Mouse (Mus musculus): Measurements from ENCODE around the gene Rhd. TPM values are rescaled to one million over a fixed set of nuclear protein-coding genes. Genes with fewer than 3 reads are reported as not detected.

The Rhd gene
- polyA plus RNA-seq, 1 experiment from 2014 or later = 24.2 TPM

DNA sequence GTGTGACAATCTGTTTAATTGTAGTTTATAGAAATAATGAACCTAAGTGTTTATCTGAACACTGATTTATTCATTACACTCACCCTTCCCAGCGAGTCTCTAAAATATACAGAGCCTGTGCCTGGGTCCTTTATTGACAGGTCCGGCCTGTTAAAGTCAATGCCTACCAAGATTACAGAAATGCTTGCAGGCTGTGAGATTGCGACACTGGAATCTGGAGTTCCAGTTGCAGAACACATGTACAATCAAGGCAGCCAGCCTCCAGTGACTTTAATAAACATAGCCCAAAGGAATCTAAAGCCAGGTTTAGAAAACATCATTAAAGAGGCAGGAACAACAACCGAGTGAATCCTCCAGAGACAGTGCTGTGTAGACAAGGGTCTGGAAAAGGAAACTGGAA lies 16.7 kb upstream of the Rhd start:
- DNase-seq (ENCODE audit: low spot score) = no peak
- H3K27ac ChIP-seq = no peak overlapping the region
- no peaks in the 10 kb centered on the region for H3K9me3 ChIP-seq
- H3K27me3 ChIP-seq (ENCODE audit: insufficient read depth, poor library complexity, severe bottlenecking) = no peaks in the 10 kb centered on the region
- H3K36me3 ChIP-seq = no peaks in the 10 kb centered on the region
- 78% methylated on average over 4 of the region's 4 CpGs for WGBS
- H3K4me3 ChIP-seq = no peak overlapping the region
- peaks cover 13% of the 10 kb centered on the region for H3K4me1 ChIP-seq

DNA sequence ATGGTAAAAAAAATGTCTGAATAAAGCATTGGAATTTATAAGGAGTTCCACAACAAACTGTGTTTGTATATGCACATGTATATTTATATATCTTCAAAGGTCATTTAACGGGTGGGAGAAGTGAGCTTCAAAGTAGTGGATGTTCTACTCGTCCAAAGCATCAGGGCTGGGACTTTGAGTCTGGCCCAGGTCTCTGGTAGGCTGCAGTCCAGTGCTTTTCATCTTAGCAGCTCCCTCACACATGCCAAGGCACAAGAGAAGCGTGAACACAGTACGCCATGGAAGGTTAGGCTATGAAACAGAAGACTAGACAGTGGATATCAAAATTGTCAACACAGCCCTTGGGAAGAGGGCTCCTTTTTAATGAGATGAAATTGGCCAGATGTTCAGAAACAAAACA lies 13.8 kb upstream of the Rhd start:
- Histone ChIP-seq H3K4me3 (no peak overlapping the region), H3K27me3 (ENCODE audit: insufficient read depth, poor library complexity, severe bottlenecking) (peaks cover 10% of the 10 kb centered on the region; the same call in 1 of the 2 replicates), H3K9me3 (no peaks in the 10 kb centered on the region), H3K36me3 (no peaks in the 10 kb centered on the region), H3K4me1 (peaks cover 15% of the 10 kb centered on the region), H3K27ac (no peak overlapping the region)
- WGBS = 86% methylated on average over 4 of the region's 4 CpGs
- no peak for DNase-seq (ENCODE audit: low spot score)

DNA sequence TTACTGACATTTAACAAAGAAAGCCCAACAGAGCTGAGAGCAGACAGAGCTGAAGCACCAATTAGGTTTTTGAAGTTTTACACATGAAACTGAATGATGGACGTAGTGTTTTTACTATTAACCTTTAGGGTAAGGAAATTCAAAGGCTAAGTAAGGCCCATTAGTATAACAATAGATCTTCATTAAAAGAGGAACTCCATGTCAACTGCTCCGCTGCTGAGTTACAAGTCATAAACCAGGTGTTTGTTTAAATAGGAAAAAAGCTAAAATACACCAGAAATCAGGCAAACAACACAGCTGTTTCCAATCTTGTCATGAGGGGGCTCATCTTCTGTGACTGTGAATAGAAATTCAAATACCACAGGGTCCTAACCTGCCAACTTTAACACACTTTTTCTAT lies 13.1 kb upstream of the Rhd start:
- no peak overlapping the region for H3K27ac ChIP-seq
- peaks cover 19% of the 10 kb centered on the region for H3K4me1 ChIP-seq
- no peaks in the 10 kb centered on the region for H3K36me3 ChIP-seq
- peak overlapping the region; percentile 99 for H3K4me3 ChIP-seq
- no peak for DNase-seq (ENCODE audit: low spot score)
- WGBS = 78% methylated on average over 2 of the region's 2 CpGs
- H3K9me3 ChIP-seq = no peaks in the 10 kb centered on the region
- H3K27me3 ChIP-seq (ENCODE audit: insufficient read depth, poor library complexity, severe bottlenecking) = peaks cover 16% of the 10 kb centered on the region

DNA sequence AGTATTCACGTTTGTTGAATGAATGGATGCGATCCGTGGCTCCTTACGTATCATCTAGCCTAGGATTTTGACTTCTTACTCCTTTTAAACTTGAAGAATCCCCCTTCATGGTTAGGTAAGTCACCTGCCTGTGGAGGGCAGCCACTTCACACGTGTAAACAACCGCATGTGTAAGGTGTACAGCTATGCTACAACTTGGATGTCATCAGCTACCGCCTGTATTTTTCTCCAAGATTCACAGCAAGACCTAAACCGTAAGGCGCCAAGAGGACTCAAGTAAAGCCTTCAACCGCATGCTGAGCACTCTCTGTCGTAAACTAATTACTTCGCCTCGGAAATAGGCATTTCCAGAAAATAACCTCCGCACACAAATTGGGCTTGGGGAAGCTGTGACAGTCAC lies 12.5 kb upstream of the Rhd start:
- Histone ChIP-seq H3K4me3 (peak overlapping the region; percentile 99), H3K9me3 (no peaks in the 10 kb centered on the region), H3K27me3 (ENCODE audit: insufficient read depth, poor library complexity, severe bottlenecking) (peaks cover 22% of the 10 kb centered on the region), H3K36me3 (no peaks in the 10 kb centered on the region), H3K27ac (no peak overlapping the region), H3K4me1 (peaks cover 25% of the 10 kb centered on the region)
- DNase-seq (ENCODE audit: low spot score) = no peak
- 21% methylated on average over 14 of the region's 14 CpGs for WGBS

DNA sequence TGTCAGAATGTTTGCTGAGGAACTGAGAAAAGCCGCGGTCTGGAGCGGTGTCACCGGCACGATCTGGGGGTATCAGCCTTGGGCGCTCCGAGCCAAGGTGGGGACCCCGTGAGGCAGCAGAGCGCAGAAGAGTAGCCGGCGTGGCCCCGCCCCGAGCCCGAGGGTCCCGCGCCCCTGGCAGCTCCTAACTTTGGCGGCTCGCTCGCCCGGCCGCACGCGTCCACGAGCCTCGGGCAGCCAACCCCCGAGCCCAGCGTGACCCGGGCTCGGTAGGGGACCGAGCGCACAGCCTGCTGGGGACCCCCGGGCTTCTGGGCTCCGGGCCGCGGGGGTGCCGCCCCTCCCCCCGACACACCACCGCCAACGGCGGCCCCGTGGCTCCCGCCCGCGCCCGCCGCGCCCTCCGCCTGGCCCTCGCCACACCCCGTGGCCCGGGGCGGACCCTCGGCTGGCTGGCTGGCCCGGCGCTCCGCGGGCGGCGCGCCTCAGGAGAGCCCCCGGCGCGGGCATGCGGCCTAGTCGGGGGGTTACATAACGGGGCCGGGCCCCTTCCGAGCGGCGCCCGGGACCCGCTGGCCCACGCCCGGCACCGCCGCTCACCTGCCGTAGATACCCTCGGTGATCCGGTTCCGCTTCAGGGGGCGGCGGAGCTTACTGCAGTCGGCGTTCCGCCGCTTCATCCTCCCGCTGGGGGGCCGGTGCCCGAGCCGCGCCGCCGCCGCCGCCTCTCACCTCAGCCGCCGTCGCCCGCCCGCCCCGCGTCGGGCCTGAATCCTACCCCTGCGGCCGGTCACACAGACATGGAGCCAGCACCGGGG lies 11.7 kb upstream of the Rhd start:
- no peaks in the 10 kb centered on the region for H3K9me3 ChIP-seq
- H3K27ac ChIP-seq = peak overlapping the region; percentile 98
- under 1% methylated on average over 102 of the region's 106 CpGs for WGBS
- peaks cover 25% of the 10 kb centered on the region for H3K27me3 ChIP-seq (ENCODE audit: insufficient read depth, poor library complexity, severe bottlenecking)
- H3K4me1 ChIP-seq = peaks cover 25% of the 10 kb centered on the region
- peak overlapping the region; percentile 99 for H3K4me3 ChIP-seq
- peak; percentile 85 for DNase-seq (ENCODE audit: low spot score)
- no peaks in the 10 kb centered on the region for H3K36me3 ChIP-seq

DNA sequence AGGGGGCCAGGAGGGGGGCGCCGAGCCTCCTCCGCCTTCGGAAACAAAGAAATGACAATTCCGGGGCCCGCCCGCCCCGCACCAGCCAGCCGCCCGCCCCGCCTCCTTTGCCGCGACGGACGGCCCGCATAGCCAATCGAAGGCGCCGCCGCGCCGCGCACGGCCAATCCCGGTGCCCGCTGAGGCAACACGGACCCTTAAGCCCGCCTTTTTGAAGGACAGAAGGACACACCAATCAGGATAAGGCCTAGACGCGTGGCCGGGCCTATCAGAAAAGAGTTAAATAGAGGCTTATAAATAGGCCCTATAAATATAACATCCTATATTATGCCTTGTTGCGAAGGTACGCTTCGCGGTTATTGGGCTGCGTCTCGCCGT lies 11.1 kb upstream of the Rhd start, which contains the start of gene Maco1:
Maco1 (minus strand) TSS at position 87 of the 378 bp plus-strand sequence.
- peak; percentile 99 for DNase-seq (ENCODE audit: low spot score)
- under 1% methylated on average over 38 of the region's 38 CpGs for WGBS
- H3K4me1 ChIP-seq = peaks cover 25% of the 10 kb centered on the region
- peak within 1 kb of the TSS; percentile 99 for H3K4me3 ChIP-seq
- no peaks in the 10 kb centered on the region for H3K36me3 ChIP-seq
- peak within 1 kb of the TSS; percentile 98 for H3K27ac ChIP-seq
- peaks cover 25% of the 10 kb centered on the region for H3K27me3 ChIP-seq (ENCODE audit: insufficient read depth, poor library complexity, severe bottlenecking)
- no peaks in the 10 kb centered on the region for H3K9me3 ChIP-seq

DNA sequence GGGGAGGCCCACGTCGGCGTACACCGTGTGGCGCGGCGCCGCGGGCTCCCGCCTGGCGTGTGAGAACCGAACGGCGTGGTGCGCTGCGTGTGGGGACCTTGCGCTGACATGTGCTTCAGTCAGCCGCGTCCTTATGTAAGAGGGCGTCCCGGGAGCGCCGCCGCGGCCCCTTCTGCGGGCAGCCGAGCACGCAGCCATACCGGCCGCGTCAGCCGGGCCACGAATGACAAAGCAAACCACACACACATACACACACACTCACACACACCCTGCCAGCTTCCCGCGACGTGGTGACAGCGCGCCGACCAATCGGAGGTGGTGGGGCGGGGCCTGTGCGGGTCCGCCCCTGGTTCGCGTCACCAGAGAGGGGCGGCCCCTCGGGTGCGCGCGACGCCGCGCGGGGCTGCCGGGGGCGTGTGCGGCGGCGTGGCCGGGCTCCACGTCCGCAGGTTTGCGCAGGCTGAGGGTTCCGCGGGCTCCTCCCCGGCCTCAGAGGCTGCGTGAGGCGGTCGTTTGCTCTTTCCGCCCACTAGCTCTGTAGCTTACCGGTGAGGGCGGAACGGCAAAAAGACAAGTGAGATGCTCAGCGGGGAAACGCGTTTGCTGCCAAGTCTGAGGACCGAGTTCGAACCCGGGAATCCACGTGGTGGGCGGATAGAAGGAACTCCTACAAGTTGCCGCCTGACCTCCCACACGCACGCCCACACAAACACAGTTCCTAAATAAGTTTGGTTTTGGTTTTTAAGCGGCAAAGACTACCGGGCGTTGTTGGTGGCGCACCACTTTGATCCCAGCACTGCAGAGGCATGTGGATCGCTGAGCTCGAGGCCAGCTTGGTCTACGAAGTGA lies 10.5 kb upstream of the Rhd start:
- Histone ChIP-seq H3K4me3 (peak overlapping the region; percentile 99), H3K4me1 (peaks cover 25% of the 10 kb centered on the region), H3K9me3 (no peaks in the 10 kb centered on the region), H3K27me3 (ENCODE audit: insufficient read depth, poor library complexity, severe bottlenecking) (peaks cover 25% of the 10 kb centered on the region), H3K27ac (peak overlapping the region; percentile 98), H3K36me3 (no peaks in the 10 kb centered on the region)
- WGBS = 1% methylated on average over 91 of the region's 91 CpGs
- DNase-seq (ENCODE audit: low spot score) = peak; percentile 96

DNA sequence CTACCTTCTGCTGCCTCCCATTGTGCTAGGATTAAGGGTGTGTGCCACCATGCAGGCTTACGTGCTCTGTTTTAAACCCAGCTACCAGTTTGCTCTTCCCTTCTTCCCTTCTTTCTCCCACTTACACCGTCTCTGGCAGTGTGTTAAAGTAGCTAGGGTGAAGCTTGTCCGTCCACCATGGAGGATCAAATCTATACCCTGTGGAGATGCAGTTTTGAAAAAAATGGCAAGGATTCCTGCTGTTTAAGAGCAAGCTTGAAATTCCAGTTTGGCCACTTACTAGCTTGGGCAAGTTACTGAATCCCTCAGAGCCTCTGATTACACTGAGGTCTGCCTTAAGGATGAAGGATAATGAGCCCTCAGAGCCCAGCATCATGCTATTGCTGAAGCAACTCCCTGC lies 9.0 kb upstream of the Rhd start:
- Histone ChIP-seq H3K36me3 (no peaks in the 10 kb centered on the region), H3K9me3 (no peaks in the 10 kb centered on the region), H3K27ac (0 out of 2 replicates have a peak overlapping the region, but pooled peaks have one; percentile 16), H3K27me3 (ENCODE audit: insufficient read depth, poor library complexity, severe bottlenecking) (peaks cover 25% of the 10 kb centered on the region), H3K4me1 (peaks cover 25% of the 10 kb centered on the region), H3K4me3 (no peak overlapping the region)
- WGBS = 65% methylated on average over 3 of the region's 3 CpGs
- DNase-seq (ENCODE audit: low spot score) = peak; percentile 63

DNA sequence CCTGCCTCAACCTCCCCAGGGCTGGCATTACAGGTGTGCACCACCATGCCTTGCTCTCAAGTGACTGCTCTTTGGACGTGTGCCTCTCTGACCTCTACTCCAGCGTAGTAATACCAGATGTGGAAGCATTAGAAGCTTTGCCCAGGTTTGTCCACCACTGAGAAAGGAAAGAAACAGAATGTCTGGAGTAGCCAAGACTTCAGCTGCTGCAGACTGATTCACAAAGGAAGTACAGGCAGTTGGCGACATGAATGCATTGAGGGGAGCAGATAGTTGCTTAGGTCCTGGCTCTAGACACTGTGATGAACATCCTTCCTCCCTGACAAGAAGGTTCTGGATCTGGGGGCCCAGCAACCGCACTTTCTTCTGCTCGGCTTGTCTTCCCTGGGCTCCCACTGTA lies 8.3 kb upstream of the Rhd start:
- 44% methylated on average over 5 of the region's 5 CpGs for WGBS
- no peak overlapping the region for H3K27ac ChIP-seq
- peaks cover 25% of the 10 kb centered on the region for H3K4me1 ChIP-seq
- H3K4me3 ChIP-seq = no peak overlapping the region
- no peaks in the 10 kb centered on the region for H3K9me3 ChIP-seq
- DNase-seq (ENCODE audit: low spot score) = peak; percentile 66
- H3K27me3 ChIP-seq (ENCODE audit: insufficient read depth, poor library complexity, severe bottlenecking) = peaks cover 25% of the 10 kb centered on the region
- no peaks in the 10 kb centered on the region for H3K36me3 ChIP-seq

DNA sequence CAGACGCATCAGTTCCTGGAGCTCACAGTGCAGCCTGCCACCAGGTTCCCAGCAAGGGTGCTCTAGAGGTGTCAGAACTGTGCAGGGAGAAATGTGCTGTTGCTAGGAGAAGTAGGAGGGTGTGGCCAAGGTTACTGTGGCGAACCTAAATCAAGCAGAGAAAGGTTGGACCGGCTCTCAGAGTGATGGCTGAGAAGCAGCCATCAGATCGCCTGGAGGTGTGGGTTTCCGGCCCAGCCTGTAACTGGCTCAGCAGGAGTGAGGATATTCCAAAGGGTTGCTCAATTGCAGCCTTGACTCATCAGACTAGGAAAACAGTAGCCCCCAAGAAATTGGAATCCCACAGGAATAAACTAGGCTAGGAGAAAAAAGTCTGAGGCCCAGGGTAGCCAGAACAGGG lies 7.8 kb upstream of the Rhd start:
- Histone ChIP-seq H3K27ac (no peak overlapping the region), H3K4me1 (peaks cover 21% of the 10 kb centered on the region), H3K4me3 (no peak overlapping the region), H3K9me3 (no peaks in the 10 kb centered on the region), H3K27me3 (ENCODE audit: insufficient read depth, poor library complexity, severe bottlenecking) (peaks cover 25% of the 10 kb centered on the region), H3K36me3 (no peaks in the 10 kb centered on the region)
- 16% methylated on average over 5 of the region's 5 CpGs for whole genome bisulfite sequencing
- DNase-seq (ENCODE audit: low spot score) = no peak

DNA sequence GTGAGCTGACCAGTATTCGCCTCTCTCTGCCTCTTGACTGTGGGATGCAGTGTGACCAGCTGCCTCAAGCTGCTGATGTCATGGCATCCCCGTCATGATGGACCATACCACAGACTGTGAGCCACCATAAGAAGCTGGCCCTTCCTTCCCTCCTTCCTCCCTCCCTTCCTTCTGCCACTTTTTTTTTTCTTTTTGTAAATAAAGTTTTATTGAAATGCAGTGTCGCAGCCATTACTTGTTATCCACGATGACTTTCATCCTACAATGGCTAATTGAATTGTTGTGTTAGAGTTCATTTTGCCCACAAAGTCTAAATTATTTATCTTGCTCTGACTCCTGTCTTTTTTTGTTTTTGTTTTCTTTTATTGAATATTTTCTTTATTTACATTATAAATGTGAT lies 5.8 kb upstream of the Rhd start:
- H3K4me1 ChIP-seq = peaks cover 12% of the 10 kb centered on the region
- WGBS = 87% methylated on average over 4 of the region's 4 CpGs
- peaks cover 25% of the 10 kb centered on the region for H3K27me3 ChIP-seq (ENCODE audit: insufficient read depth, poor library complexity, severe bottlenecking)
- no peaks in the 10 kb centered on the region for H3K36me3 ChIP-seq
- no peak overlapping the region for H3K4me3 ChIP-seq
- H3K9me3 ChIP-seq = no peaks in the 10 kb centered on the region
- DNase-seq (ENCODE audit: low spot score) = no peak
- no peak overlapping the region for H3K27ac ChIP-seq

DNA sequence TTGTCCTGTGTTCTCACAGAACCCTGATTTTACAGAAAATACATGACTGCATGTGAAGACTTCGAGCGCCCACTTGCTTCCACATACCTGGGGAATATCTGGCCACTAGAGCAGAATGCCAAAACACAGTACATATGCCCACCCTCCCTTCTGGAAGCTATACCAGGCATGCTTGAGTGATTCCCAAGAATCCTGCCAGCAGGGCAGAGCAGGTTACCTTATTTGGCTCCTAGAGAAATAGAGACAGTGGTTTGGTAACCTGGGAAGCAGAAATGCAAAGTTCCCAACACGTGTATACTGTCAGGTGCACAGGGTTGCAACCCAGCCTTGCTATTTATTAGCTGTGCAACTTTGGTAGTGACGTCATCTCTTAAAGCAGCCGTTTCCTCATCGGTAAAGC lies 2.5 kb upstream of the Rhd start:
- DNase-seq (ENCODE audit: low spot score) = no peak
- 84% methylated on average over 6 of the region's 6 CpGs for WGBS
- H3K36me3 ChIP-seq = no peaks in the 10 kb centered on the region
- H3K4me3 ChIP-seq = no peak overlapping the region
- H3K4me1 ChIP-seq = peaks cover 9% of the 10 kb centered on the region
- H3K27ac ChIP-seq = no peak overlapping the region
- H3K27me3 ChIP-seq (ENCODE audit: insufficient read depth, poor library complexity, severe bottlenecking) = peaks cover 3% of the 10 kb centered on the region
- no peaks in the 10 kb centered on the region for H3K9me3 ChIP-seq

DNA sequence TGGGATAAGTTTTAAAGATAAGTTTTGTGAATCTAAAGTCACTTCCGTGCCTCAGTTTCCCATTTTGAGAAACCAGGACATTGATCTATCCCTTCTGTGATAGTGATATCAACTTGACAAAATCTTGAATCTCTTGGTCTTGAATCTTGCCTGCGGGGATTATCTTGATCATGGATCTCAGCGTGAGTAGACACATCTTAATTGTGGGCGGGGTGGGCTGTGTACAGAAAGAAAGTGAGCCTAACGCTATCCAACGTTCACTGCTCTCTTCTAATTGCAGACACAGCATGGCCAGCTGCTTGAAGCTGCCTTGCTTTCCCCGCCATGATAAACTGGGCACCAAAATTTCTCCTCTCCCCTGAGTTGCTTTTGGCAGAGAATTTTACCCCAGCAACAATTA lies 1.3 kb upstream of the Rhd start:
- Histone ChIP-seq H3K27ac (no peak overlapping the region), H3K27me3 (ENCODE audit: insufficient read depth, poor library complexity, severe bottlenecking) (peaks cover 9% of the 10 kb centered on the region; the same call in 1 of the 2 replicates), H3K36me3 (no peaks in the 10 kb centered on the region), H3K4me3 (no peak overlapping the region), H3K9me3 (no peaks in the 10 kb centered on the region), H3K4me1 (peaks cover 9% of the 10 kb centered on the region)
- no peak for DNase-seq (ENCODE audit: low spot score)
- 73% methylated on average over 7 of the region's 7 CpGs for WGBS
